Mouse (Mus musculus) stomach, embryonic 16.5 days (tissue): ENCODE results near the gene Mpdz. TPM values are rescaled to one million over a fixed set of nuclear protein-coding genes. Genes with fewer than 3 reads are reported as not detected.

ENCODE experiments used
- ATAC-seq: fragments of 200-750 bp; cut with Nextera tagmentation; 2 replicates; pipeline ENCODE4 v1.8.0; 2017; ENCODE audit warnings: moderate number of reproducible peaks, moderate TSS enrichment; ENCODE audit not compliant: insufficient read depth, low FRiP score
- H3K27ac ChIP-seq: fragments of 300-500 bp; sonication (generic); 2 replicates; pipeline ENCODE4 v1.5.1; 2014; ENCODE audit warnings: low read length
- H3K27me3 ChIP-seq: fragments of 300-500 bp; sonication (generic); 2 replicates; pipeline ENCODE4 v1.6.1; 2014; ENCODE audit warnings: low read length, control low read depth, mixed read lengths; ENCODE audit not compliant: control insufficient read depth, insufficient read depth
- H3K36me3 ChIP-seq: fragments of 300-500 bp; sonication (generic); 2 replicates; pipeline ENCODE4 v1.6.1; 2014; ENCODE audit warnings: low read length; ENCODE audit not compliant: control insufficient read depth, insufficient read depth
- H3K4me1 ChIP-seq: fragments of 300-500 bp; sonication (generic); 2 replicates; pipeline ENCODE4 v1.6.1; 2014; ENCODE audit warnings: low read length, control low read depth, mixed read lengths; ENCODE audit not compliant: control insufficient read depth, insufficient read depth
- H3K4me2 ChIP-seq: fragments of 300-500 bp; sonication (generic); 2 replicates; pipeline ENCODE4 v1.6.1; 2014; ENCODE audit warnings: low read depth, low read length, mixed read lengths
- H3K4me3 ChIP-seq: fragments of 300-500 bp; sonication (generic); replicated peaks from 2 replicates; pipeline ENCODE4 v1.5.1; 2014; ENCODE audit warnings: mild to moderate bottlenecking, low read length
- H3K9ac ChIP-seq: fragments of 300-500 bp; sonication (generic); 2 replicates; pipeline ENCODE4 v1.6.1; 2014; ENCODE audit warnings: low read length
- H3K9me3 ChIP-seq: fragments of 300-500 bp; sonication (generic); replicated peaks from 2 replicates; pipeline ENCODE4 v1.6.1; 2016; ENCODE audit warnings: low read length, control low read depth; ENCODE audit not compliant: control insufficient read depth
- WGBS: fragments of 180-500 bp; shearing (Covaris S2); extraction: QIAGEN DNeasy Blood & Tissue Kit; methylation state at CpG from one replicate; pipeline ENCODE4 v1.1.7; 2014; 5-methylcytosine and 5-hydroxymethylcytosine counted together
- polyA plus RNA-seq: library from polyadenylated mRNA; unstranded; fragments of >200 nt; fragmentation: Nextera tagmentation; extraction: Ambion mirVana; gene quantifications from 2 replicates; pipeline ENCODE4 v1.2.1, GENCODE M21; 2015

Mpdz gene
- polyA plus RNA-seq, 1 experiment from 2014 or later = 23.4 TPM

DNA sequence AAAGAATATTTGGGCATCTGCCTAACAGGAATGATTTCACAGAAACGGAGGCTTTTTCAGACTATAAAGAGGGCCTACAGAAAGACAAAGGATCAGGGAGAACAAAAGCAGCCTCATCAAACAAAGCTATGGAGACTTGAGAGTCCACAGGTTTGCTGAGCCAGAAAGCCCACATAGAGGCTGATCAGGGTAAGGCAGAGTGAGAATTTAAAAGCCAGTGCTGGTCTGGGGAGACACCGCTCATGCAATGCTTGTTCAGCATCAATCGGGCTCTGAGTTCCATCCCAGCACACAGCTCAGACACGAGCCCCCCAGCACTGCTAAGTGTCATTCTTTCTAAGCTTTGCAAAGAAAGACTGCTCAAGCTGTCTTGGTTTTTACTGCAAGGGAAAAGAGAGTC is 162.5 kb downstream of the Mpdz start:
- no peak overlapping the region for H3K9ac ChIP-seq
- no peak overlapping the region for H3K4me2 ChIP-seq
- WGBS = 70% methylated on average over 4 of the region's 4 CpGs
- no peaks in the 10 kb centered on the region for H3K9me3 ChIP-seq
- H3K27ac ChIP-seq = no peak overlapping the region
- no peaks in the 10 kb centered on the region for H3K4me1 ChIP-seq
- 0 out of 2 replicates have a peak, but pooled peaks cover 2% of the 10 kb centered on the region for H3K36me3 ChIP-seq
- no peak for ATAC-seq
- no peak overlapping the region for H3K4me3 ChIP-seq
- H3K27me3 ChIP-seq = no peaks in the 10 kb centered on the region

DNA sequence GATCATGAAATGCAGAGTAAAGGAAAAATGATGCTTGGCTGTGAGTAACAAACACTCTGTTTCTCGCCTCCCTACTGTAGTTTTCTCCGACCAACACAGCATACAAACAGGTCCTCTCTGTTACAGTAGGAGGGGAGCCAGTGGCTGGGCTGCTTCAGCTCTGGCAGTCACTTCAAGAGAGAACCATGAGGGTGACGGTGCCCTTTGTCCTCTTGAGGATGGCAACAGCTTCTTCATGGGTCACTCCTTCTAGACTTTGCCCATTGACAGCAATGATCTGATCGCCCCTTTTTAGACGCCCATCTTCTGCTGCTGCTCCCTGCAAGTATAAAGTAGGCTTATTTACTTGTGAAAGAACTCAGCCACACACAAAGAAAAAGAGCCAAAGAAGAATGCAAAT is 163.2 kb downstream of the Mpdz start:
- no peak for ATAC-seq
- Histone ChIP-seq H3K27me3 (no peaks in the 10 kb centered on the region), H3K9me3 (no peaks in the 10 kb centered on the region), H3K4me2 (no peak overlapping the region), H3K9ac (no peak overlapping the region), H3K27ac (no peak overlapping the region), H3K4me1 (no peaks in the 10 kb centered on the region), H3K36me3 (0 out of 2 replicates have a peak, but pooled peaks cover 2% of the 10 kb centered on the region), H3K4me3 (no peak overlapping the region)
- 85% methylated on average over 5 of the region's 5 CpGs for WGBS

DNA sequence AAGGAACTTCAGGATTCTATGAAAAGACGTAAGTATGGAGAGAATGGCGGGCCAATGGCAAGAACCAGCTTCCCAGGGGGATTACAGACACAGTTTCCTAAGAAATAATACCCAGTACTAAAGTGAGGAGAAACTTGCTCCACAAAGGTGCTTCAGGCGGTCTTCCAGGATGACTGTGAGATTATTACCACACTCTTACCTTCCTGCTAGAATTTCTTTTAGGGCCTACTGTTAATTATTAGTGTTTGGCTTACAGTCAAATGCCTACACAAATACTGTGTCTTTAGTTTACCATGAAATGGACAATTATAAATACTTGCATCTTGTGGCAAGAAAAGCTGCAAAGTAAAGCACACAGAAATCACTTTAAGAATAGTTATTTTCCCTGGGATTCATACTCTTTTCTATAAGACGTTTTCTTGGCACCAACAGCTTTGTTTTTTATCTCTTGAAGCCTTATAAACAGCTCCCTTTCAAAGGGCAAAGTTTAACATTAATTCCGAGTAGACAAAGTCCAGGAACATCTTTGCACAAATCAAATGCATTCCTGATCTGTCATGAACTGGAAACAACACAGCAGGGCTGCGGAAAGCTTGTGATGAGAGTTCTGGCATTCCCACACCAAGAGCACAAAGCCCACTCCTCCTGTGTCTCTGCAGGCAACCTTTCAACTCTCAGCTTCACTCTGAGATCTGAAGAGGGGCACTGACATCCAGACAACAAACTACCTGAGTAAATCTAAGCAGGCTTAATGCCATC is 166.5 kb downstream of the Mpdz start:
- no peak overlapping the region for H3K9ac ChIP-seq
- H3K4me1 ChIP-seq = no peaks in the 10 kb centered on the region
- H3K4me2 ChIP-seq = no peak overlapping the region
- no peak for ATAC-seq
- H3K36me3 ChIP-seq = 0 out of 2 replicates have a peak, but pooled peaks cover 2% of the 10 kb centered on the region
- no peaks in the 10 kb centered on the region for H3K9me3 ChIP-seq
- 54% methylated on average over 6 of the region's 6 CpGs for WGBS
- no peaks in the 10 kb centered on the region for H3K27me3 ChIP-seq
- H3K4me3 ChIP-seq = no peak overlapping the region
- H3K27ac ChIP-seq = no peak overlapping the region

DNA sequence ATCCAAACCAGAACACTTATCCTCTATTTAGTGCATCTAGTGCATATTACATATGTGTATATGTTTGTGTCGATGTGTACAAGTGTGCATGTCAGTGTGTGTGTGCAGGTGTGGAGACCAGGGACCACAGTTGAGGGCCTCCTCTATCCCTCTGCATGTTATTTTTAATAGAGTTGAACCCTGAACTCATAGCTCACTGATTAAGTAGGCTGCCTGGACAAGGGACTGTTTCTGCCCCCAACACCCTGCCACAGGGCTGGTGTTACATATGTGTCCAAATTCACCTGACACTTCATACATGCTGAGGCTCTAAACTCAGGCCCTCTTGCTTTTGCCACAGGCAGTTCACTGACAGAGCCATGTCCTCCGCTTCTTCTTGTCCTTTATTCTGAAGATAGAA is 169.5 kb downstream of the Mpdz start:
- H3K9me3 ChIP-seq = no peaks in the 10 kb centered on the region
- no peaks in the 10 kb centered on the region for H3K4me1 ChIP-seq
- no peaks in the 10 kb centered on the region for H3K27me3 ChIP-seq
- no peak overlapping the region for H3K4me3 ChIP-seq
- no peak for ATAC-seq
- H3K27ac ChIP-seq = no peak overlapping the region
- H3K36me3 ChIP-seq = no peaks in the 10 kb centered on the region
- no peak overlapping the region for H3K9ac ChIP-seq
- H3K4me2 ChIP-seq = no peak overlapping the region
- WGBS = 91% methylated on average over 2 of the region's 2 CpGs

DNA sequence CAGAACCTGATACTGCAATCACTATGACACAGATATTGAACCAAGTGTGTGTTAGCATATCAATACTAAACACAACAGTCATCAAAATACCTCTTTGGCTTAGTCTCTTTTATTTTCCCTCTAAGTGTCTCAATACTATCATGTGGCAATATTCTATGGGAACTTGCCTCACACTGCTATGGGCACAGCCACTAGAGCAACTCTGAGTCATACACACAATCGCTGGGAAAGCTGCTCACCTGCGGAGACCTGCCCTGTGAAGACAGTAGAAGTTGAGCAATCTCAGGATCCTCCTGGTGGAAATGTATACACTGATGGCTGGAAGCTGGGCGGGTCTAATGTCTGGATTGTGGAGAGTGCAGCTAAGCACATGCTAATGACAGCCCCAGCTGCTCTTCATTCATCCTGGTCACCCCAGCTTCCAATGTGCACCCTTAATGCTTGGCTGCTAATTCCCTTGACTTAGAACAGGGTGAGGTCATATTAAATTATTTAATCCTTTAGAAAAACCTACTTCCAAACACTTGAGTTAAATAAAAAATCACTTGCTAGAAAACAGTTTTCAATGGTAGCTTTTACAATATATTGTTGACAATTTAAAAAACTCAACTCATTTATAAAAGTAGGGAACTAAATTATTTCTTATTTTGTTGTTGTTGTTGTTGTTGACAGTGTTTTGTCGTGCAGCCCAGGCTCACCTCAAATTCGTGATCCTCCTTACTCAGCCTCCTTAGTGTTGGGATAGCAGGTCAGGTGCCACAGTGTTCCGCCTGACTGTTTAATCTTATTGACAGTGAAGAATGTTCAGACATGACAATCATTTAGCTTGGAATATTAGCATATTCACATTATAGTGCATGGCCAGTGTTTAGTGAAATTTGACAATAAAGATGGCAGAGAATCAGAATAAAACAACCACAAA is 189.5 kb downstream of the Mpdz start:
- Histone ChIP-seq H3K36me3 (no peaks in the 10 kb centered on the region), H3K9me3 (no peaks in the 10 kb centered on the region), H3K27ac (no peak overlapping the region), H3K4me2 (no peak overlapping the region), H3K4me1 (no peaks in the 10 kb centered on the region; the same call in 1 of the 2 replicates), H3K9ac (no peak overlapping the region), H3K4me3 (no peak overlapping the region), H3K27me3 (no peaks in the 10 kb centered on the region)
- WGBS = 63% methylated on average over 6 of the region's 6 CpGs
- no peak for ATAC-seq

DNA sequence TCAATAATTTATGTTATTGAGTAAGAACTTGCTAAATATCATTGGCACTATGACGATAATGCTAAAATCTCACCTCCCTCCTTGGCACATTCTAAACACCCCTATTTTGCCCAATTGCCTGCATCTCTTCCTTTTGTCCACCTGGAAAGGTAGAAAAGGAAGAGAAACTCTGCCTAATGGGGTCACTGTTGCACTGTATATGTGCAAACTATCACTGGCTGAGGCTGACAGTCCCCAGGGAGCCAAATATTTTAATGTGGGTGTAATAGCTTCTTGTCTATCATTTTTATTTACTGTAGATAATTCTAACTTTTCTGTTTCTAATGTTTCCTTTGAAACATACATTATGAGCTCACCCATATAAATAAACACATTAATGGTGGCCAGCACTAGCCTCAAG is 190.3 kb downstream of the Mpdz start:
- H3K4me2 ChIP-seq = no peak overlapping the region
- no peak overlapping the region for H3K9ac ChIP-seq
- no peak for ATAC-seq
- no peak overlapping the region for H3K4me3 ChIP-seq
- H3K27me3 ChIP-seq = no peaks in the 10 kb centered on the region
- H3K27ac ChIP-seq = no peak overlapping the region
- H3K4me1 ChIP-seq = no peaks in the 10 kb centered on the region; the same call in 1 of the 2 replicates
- H3K36me3 ChIP-seq = no peaks in the 10 kb centered on the region
- WGBS = 71% methylated on average over 1 of the region's 1 CpGs
- no peaks in the 10 kb centered on the region for H3K9me3 ChIP-seq

DNA sequence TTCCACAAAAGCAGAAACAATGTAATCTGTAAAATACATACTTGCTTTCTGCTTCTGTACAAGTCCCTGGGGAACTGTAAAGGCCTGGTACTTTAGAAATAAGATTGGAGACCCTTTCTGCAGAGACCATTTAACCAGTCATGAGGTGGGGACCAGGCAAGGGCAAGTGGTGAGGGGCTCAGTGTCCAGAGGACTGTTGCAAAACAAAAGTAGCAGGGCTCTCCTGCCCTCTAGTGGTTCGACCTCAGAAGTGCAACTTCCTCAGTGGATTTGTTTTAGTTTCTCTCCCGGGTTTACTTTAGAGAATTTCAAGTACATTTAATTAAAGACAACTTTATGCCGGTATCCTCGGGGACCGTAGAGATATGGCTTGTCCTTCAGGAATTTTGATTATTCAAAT is 190.7 kb downstream of the Mpdz start:
- H3K36me3 ChIP-seq = no peaks in the 10 kb centered on the region
- no peak for ATAC-seq
- H3K9ac ChIP-seq = no peak overlapping the region
- 10% methylated on average over 5 of the region's 5 CpGs for WGBS
- no peak overlapping the region for H3K4me3 ChIP-seq
- no peaks in the 10 kb centered on the region for H3K9me3 ChIP-seq
- H3K27ac ChIP-seq = no peak overlapping the region
- H3K27me3 ChIP-seq = no peaks in the 10 kb centered on the region
- H3K4me2 ChIP-seq = no peak overlapping the region
- no peaks in the 10 kb centered on the region; the same call in 1 of the 2 replicates for H3K4me1 ChIP-seq

DNA sequence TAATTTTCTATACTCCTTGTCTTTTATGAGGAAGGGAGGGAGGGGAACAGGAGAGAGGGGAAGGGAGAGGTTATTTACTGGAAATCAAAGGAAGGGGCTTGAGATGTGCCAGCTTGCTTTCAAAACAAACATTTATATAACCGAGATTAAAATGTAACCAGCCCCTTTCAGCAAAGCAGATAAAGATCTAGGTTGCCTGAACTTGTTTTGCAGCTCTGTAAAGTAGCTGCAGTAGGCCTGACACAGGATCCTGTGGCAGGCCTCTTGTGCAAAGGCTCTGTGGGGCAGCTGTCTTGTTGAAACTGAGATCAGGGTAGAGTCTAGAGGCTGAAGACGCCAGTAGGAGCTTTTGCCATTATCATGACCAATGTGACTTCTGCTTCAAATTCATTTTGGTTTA is 193.4 kb downstream of the Mpdz start:
- peak; percentile 21; the same call in 1 of the 2 replicates for ATAC-seq
- Histone ChIP-seq H3K9me3 (no peaks in the 10 kb centered on the region), H3K36me3 (no peaks in the 10 kb centered on the region), H3K9ac (no peak overlapping the region), H3K4me2 (no peak overlapping the region), H3K27me3 (no peaks in the 10 kb centered on the region), H3K4me1 (no peaks in the 10 kb centered on the region; the same call in 1 of the 2 replicates), H3K4me3 (no peak overlapping the region), H3K27ac (no peak overlapping the region)
- WGBS = 43% methylated on average over 2 of the region's 2 CpGs

DNA sequence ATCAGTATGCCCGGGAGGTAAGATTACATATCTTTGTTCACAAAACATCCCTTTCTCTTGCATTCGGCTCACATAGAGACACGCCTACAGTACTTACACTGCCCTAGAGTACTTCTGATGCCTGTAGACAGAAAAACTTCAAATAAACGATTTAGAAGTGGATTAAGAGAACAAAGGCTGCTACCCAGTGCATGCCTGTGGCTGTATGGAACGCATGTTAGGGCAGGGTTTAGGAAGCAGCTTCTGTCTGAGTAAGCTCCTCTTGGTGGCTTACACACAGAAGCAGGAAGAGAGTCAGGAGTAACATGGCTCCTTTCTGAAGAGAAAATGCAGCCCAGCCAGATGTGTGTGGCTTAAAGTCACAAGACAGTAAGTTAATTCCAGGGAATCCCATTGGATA is 206.4 kb downstream of the Mpdz start:
- ATAC-seq = no peak
- Histone ChIP-seq H3K9ac (no peak overlapping the region), H3K36me3 (no peaks in the 10 kb centered on the region), H3K9me3 (no peaks in the 10 kb centered on the region), H3K4me2 (no peak overlapping the region), H3K4me3 (no peak overlapping the region), H3K27me3 (no peaks in the 10 kb centered on the region), H3K27ac (no peak overlapping the region), H3K4me1 (no peaks in the 10 kb centered on the region)
- 57% methylated on average over 5 of the region's 5 CpGs for WGBS
